Mouse (Mus musculus): ENCODE data around the gene Mga. TPM values are rescaled to one million over a fixed set of nuclear protein-coding genes. Genes with fewer than 3 reads are reported as not detected.

The Mga gene
- 10 to 100 TPM; 38.8 to 45.0 TPM for total RNA-seq (2021)
- long read RNA-seq, experiment 1, result 0 reads
- long read RNA-seq, experiment 2, partial matches to known transcripts, result 3 of 7 reads
- long read RNA-seq, experiment 2, other reads (novel, unspliced or antisense), result 4 of 7 reads

GRCm38 (mm10) chr2:119897090-119897732 is at the start of gene Mga:
Gene Mga, plus strand, starts transcription at chr2:119897228.
- DNase-seq (ENCODE audit: low spot score in 2 of 2), result peak; percentile 94

GRCm38 (mm10) chr2:119853811-119854210 is 43.2 kb upstream of the Mga start:
- DNase-seq (ENCODE audit: low spot score in 2 of 2), result no peak

GRCm38 (mm10) chr2:119855310-119855850 is 41.6 kb upstream of the Mga start:
- no peak for DNase-seq (ENCODE audit: low spot score in 2 of 2)

- no peak for DNase-seq (ENCODE audit: low spot score in 2 of 2)
Observed at GRCm38 (mm10) chr2:119857341-119857740, 39.7 kb upstream of the Mga start.

- DNase-seq (ENCODE audit: low spot score in 2 of 2), result no peak
Observed at GRCm38 (mm10) chr2:119864484-119864883, 32.5 kb upstream of the Mga start.

- peak; percentile 61 to 74 for DNase-seq (ENCODE audit: low spot score in 2 of 2)
Observed at GRCm38 (mm10) chr2:119872371-119873104, 24.5 kb upstream of the Mga start.

- peak; percentile 80 to 83 for DNase-seq (ENCODE audit: low spot score in 2 of 2)
Observed at GRCm38 (mm10) chr2:119873105-119873464, 23.9 kb upstream of the Mga start.

- no peak for DNase-seq (ENCODE audit: low spot score in 2 of 2)
Observed at GRCm38 (mm10) chr2:119875981-119876380, 21.0 kb upstream of the Mga start.

GRCm38 (mm10) chr2:119887201-119887600 is 9.8 kb upstream of the Mga start:
- DNase-seq (ENCODE audit: low spot score in 2 of 2), result no peak

- no peak for DNase-seq (ENCODE audit: low spot score in 2 of 2)
Observed at GRCm38 (mm10) chr2:119896553-119897089, 407 bp upstream of the Mga start.

GRCm38 (mm10) chr2:119898141-119898594 is 1.1 kb downstream of the Mga start:
- DNase-seq (ENCODE audit: low spot score in 2 of 2), result peak; percentile 42 to 49

- DNase-seq (ENCODE audit: low spot score in 2 of 2), result no peak
Observed at GRCm38 (mm10) chr2:119916007-119916406, 19.0 kb downstream of the Mga start.

GRCm38 (mm10) chr2:119917631-119918369 is 20.8 kb downstream of the Mga start:
- no peak for DNase-seq (ENCODE audit: low spot score in 2 of 2)

- peak; percentile 30 to 45 for DNase-seq (ENCODE audit: low spot score in 2 of 2)
Observed at GRCm38 (mm10) chr2:119970571-119970970, 73.5 kb downstream of the Mga start.

GRCm38 (mm10) chr2:119971316-119971715 is 74.3 kb downstream of the Mga start:
- no peak for DNase-seq (ENCODE audit: low spot score in 2 of 2)

- DNase-seq (ENCODE audit: low spot score in 2 of 2), result peak; percentile 94 to 96
Observed at GRCm38 (mm10) chr2:119971837-119972536, 75.0 kb downstream of the Mga start.

GRCm38 (mm10) chr2:119972537-119972879 is 75.5 kb downstream of the Mga start, which contains the start of gene Mapkbp1:
Gene Mapkbp1, plus strand, starts transcription at chr2:119972699.
- DNase-seq (ENCODE audit: low spot score in 2 of 2), result no peak

- no peak for DNase-seq (ENCODE audit: low spot score in 2 of 2)
Observed at GRCm38 (mm10) chr2:119980343-119980986, 83.4 kb downstream of the Mga start.

- no peak for DNase-seq (ENCODE audit: low spot score in 2 of 2)
Observed at GRCm38 (mm10) chr2:119981631-119982030, 84.6 kb downstream of the Mga start.

GRCm38 (mm10) chr2:119985871-119986270 is 88.8 kb downstream of the Mga start:
- DNase-seq (ENCODE audit: low spot score in 2 of 2), result no peak
